Mouse (Mus musculus): ENCODE results near the gene Accs. TPM values are rescaled to one million over a fixed set of nuclear protein-coding genes. Genes with fewer than 3 reads are reported as not detected.
A peak's percentile ranks its signal among the peaks of the same experiment; 100 is the strongest.

Accs gene
- polyA plus RNA-seq, 1 experiment: 14.8 TPM

DNA sequence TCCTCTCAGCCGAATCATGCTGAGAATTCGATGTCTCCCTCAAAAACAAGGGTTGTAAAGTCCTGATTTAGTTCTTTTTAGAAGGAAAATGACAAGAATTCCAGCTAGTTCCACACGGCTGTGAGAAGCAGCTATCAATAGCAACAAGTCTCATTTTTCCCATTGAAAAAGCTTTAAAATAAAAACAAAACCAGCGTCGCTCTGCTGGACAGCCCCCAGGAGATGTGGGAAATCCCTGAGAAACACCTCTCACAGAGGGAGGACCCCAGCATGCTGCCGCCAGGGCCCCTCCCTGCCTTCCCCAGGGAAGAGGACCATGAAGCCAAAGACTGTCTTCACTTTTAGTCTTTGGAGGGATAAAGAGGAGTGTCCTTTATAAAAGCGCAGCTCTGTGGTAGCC lies 48.6 kb downstream of the Accs start:
- Histone ChIP-seq H3K27me3 (replicated peaks; ENCODE audit: control insufficient read depth, insufficient read depth, low read length) (no peaks in the 10 kb centered on the region), H3K4me1 (ENCODE audit: control insufficient read depth, insufficient read depth, low read length) (no peaks in the 10 kb centered on the region), H3K27ac (ENCODE audit: insufficient read depth, low read depth, low read length) (no peak overlapping the region), H3K36me3 (ENCODE audit: control insufficient read depth, insufficient read depth, low read length) (peaks cover 1% of the 10 kb centered on the region; the same call in 1 of the 2 replicates), H3K4me3 (ENCODE audit: insufficient read depth, low read depth, low read length) (no peak overlapping the region)
- DNase-seq: no peak
- WGBS: 79% methylated on average over 7 of the region's 7 CpGs
- TF ChIP-seq CTCF (conservative IDR thresholded peaks at IDR 0.05; ENCODE audit: insufficient read depth, insufficient read length, low read depth, low read length) (no peak), POLR2A (IDR thresholded peaks at IDR 0.05; ENCODE audit: low read depth, low read length) (no peak)

DNA sequence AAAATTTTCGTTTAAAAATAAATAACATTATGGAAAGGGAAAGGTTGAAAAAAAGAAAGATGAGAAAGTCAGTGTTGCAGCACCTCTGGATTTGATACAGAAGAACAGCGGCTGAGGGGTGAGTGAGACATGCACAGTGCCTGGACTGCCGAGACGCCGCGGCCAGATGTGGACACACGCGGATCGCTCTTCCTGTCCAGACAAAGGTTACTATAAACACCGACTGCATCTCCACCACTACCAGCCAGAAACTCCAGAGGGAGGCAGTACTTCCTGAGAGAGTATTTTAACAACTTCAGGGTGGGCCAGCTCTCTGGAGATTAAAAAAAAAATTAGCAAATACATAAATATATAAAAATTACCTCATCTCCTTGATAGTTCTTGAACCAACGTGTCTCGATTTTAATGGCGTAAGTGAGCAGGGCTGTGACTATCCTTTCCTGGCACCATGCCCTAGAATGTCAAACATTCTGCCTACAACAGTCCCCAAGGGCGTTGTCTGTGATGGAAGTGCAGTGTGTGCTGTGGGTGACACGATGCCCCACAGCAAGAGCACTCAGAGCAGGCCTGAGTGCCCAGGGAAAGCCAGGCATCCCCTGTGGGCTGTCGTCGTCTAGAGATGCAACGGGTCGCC lies 52.5 kb downstream of the Accs start:
- WGBS: 67% methylated on average over 19 of the region's 19 CpGs
- DNase-seq: no peak
- TF ChIP-seq CTCF (conservative IDR thresholded peaks at IDR 0.05; ENCODE audit: insufficient read depth, insufficient read length, low read depth, low read length): no peak
- TF ChIP-seq POLR2A (IDR thresholded peaks at IDR 0.05; ENCODE audit: low read depth, low read length): no peak
- Histone ChIP-seq H3K36me3 (ENCODE audit: control insufficient read depth, insufficient read depth, low read length) (peaks cover 1% of the 10 kb centered on the region; the same call in 1 of the 2 replicates), H3K27me3 (replicated peaks; ENCODE audit: control insufficient read depth, insufficient read depth, low read length) (no peaks in the 10 kb centered on the region), H3K4me1 (ENCODE audit: control insufficient read depth, insufficient read depth, low read length) (peaks cover 3% of the 10 kb centered on the region; the same call in 1 of the 2 replicates), H3K27ac (ENCODE audit: insufficient read depth, low read depth, low read length) (no peak overlapping the region), H3K4me3 (ENCODE audit: insufficient read depth, low read depth, low read length) (no peak overlapping the region)

DNA sequence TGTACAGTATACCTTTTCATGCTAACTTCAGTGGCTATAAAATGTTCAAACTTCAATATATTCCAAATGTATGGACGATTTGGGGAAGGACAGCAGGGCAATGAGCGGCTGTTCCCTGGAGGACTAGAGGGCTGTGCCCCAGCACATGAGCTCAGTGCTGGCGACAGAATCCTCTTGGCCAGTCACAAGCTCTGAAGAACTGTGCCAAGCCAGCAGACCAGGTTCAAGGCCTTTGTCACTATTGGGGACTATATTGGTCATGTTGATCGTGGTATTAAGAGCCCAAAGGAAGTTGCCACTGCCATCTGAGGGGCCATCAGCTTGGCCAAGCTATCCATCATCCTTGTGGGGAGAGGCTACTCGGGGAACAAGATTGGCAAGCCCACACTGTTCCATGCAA lies 55.4 kb downstream of the Accs start:
- TF ChIP-seq POLR2A (IDR thresholded peaks at IDR 0.05; ENCODE audit: low read depth, low read length) (no peak), CTCF (conservative IDR thresholded peaks at IDR 0.05; ENCODE audit: insufficient read depth, insufficient read length, low read depth, low read length) (no peak)
- Histone ChIP-seq H3K4me1 (ENCODE audit: control insufficient read depth, insufficient read depth, low read length) (peaks cover 9% of the 10 kb centered on the region; the same call in 1 of the 2 replicates), H3K27ac (ENCODE audit: insufficient read depth, low read depth, low read length) (no peak overlapping the region), H3K4me3 (ENCODE audit: insufficient read depth, low read depth, low read length) (no peak overlapping the region), H3K36me3 (ENCODE audit: control insufficient read depth, insufficient read depth, low read length) (peaks cover 1% of the 10 kb centered on the region; the same call in 1 of the 2 replicates), H3K27me3 (replicated peaks; ENCODE audit: control insufficient read depth, insufficient read depth, low read length) (no peaks in the 10 kb centered on the region)
- WGBS: 89% methylated on average over 5 of the region's 5 CpGs
- no peak for DNase-seq

DNA sequence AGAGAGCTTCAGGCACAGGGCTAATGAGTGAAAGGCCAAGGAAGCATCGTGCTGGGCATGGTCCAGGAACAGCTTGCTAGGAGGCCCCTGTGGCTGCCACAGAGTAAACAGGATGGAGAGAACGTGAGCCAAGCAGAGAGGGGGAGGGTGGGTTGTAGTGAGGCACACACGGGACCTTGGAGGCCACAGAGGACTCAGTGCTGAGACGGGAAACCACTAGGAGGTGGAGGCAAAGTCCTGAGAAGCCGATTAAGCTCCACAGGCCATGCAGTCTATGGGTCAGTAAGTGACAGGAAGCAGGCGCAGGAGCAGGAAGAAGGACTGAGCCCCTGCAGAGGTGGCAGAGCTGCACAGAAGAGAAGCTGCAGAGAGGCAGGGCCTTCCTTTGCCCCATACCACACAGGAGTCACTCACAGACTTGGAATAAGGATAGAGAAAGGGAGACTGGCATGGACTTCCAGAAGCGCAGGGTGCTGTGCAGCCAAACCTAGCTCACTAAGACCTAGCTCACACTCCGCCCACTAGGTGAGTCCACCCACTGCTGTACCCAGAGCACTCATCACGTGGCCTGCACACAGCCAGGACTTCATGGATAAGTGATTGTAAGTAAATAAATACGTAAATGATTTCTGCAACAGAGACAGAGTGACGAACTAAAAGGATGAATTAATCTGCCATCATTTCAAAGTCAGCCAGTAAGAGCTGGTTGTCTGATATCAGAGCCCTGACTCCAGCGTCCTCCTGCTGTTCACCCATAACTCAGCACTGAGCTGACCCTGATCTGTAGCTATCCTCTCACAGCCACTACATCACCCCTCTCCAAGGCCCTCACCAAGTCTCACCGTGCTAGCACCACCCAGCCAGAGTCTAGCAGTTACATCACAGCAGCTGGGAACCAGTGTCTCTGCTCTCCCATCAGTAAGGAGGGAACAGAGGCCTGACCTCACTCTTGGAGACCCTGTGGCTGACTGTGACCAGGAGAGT lies 57.9 kb downstream of the Accs start:
- Histone ChIP-seq H3K4me3 (ENCODE audit: insufficient read depth, low read depth, low read length) (no peak overlapping the region), H3K4me1 (ENCODE audit: control insufficient read depth, insufficient read depth, low read length) (peaks cover 9% of the 10 kb centered on the region; the same call in 1 of the 2 replicates), H3K36me3 (ENCODE audit: control insufficient read depth, insufficient read depth, low read length) (peaks cover under 1% of the 10 kb centered on the region; the same call in 1 of the 2 replicates), H3K27ac (ENCODE audit: insufficient read depth, low read depth, low read length) (peak overlapping the region; percentile 65), H3K27me3 (replicated peaks; ENCODE audit: control insufficient read depth, insufficient read depth, low read length) (no peaks in the 10 kb centered on the region)
- WGBS: 23% methylated on average over 13 of the region's 13 CpGs
- peak; percentile 91 for DNase-seq
- TF ChIP-seq CTCF (conservative IDR thresholded peaks at IDR 0.05; ENCODE audit: insufficient read depth, insufficient read length, low read depth, low read length): no peak

DNA sequence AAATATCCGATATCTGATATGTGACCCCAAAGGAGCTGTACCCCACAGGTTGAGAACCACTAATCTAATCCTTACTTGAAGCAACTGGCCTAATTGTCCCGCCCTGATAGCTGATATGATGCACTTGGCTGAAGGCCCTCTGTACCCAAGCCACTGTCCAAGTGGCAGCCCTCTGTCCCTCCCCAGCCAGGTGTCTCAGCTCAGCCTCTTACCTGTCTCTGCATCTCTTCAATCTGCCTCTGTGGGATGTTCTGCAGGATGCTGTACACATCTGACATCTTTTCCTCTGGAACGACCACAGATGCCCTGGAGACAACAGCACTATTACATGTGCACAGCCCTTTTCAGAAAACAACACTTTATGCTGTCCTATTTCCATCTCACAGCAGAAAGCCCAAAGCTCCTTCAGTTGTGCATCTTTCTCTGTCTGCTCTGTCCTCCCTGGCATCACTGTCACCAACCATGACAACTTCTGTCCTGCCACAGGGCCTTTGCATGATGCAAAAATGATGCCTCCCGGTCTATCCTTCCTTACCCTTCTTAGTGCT lies 58.9 kb downstream of the Accs start:
- 87% methylated on average over 4 of the region's 4 CpGs for WGBS
- H3K36me3 ChIP-seq (ENCODE audit: control insufficient read depth, insufficient read depth, low read length): no peaks in the 10 kb centered on the region; the same call in 1 of the 2 replicates
- peaks cover 9% of the 10 kb centered on the region; the same call in 1 of the 2 replicates for H3K4me1 ChIP-seq (ENCODE audit: control insufficient read depth, insufficient read depth, low read length)
- no peak overlapping the region; the same call in 1 of the 2 replicates for H3K27ac ChIP-seq (ENCODE audit: insufficient read depth, low read depth, low read length)
- no peak for TF ChIP-seq CTCF (conservative IDR thresholded peaks at IDR 0.05; ENCODE audit: insufficient read depth, insufficient read length, low read depth, low read length)
- no peak for TF ChIP-seq POLR2A (IDR thresholded peaks at IDR 0.05; ENCODE audit: low read depth, low read length)
- H3K27me3 ChIP-seq (replicated peaks; ENCODE audit: control insufficient read depth, insufficient read depth, low read length): no peaks in the 10 kb centered on the region
- no peak overlapping the region for H3K4me3 ChIP-seq (ENCODE audit: insufficient read depth, low read depth, low read length)
- no peak for DNase-seq

DNA sequence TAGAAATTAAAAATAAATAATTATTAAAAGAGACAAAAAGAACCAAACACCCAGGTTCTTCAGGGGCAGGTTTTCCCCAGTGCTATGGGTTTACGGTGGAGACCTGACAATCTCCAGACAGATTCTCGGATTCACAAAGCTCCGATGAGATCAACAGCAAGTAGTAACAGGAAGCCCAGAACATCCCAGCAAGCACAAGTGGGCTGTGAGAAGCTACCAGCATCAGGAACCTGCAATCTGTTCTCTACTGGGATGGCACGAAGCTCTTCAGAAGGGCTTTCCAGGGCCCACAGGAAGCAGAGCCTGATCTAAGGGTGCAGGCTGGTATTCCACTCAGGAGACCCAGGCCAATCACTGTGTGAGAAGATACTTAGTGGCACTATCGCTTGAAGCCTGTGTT lies 61.2 kb downstream of the Accs start:
- no peak for TF ChIP-seq CTCF (conservative IDR thresholded peaks at IDR 0.05; ENCODE audit: insufficient read depth, insufficient read length, low read depth, low read length)
- no peak for TF ChIP-seq POLR2A (IDR thresholded peaks at IDR 0.05; ENCODE audit: low read depth, low read length)
- Histone ChIP-seq H3K4me3 (ENCODE audit: insufficient read depth, low read depth, low read length) (no peak overlapping the region), H3K27ac (ENCODE audit: insufficient read depth, low read depth, low read length) (no peak overlapping the region), H3K27me3 (replicated peaks; ENCODE audit: control insufficient read depth, insufficient read depth, low read length) (no peaks in the 10 kb centered on the region), H3K4me1 (ENCODE audit: control insufficient read depth, insufficient read depth, low read length) (peaks cover 9% of the 10 kb centered on the region; the same call in 1 of the 2 replicates), H3K36me3 (ENCODE audit: control insufficient read depth, insufficient read depth, low read length) (no peaks in the 10 kb centered on the region; the same call in 1 of the 2 replicates)
- WGBS: 92% methylated on average over 5 of the region's 5 CpGs
- no peak for DNase-seq
